Mouse (Mus musculus) frontal cortex, postnatal 14 days (tissue): ENCODE results near the gene Cdc25b.

ENCODE experiments used
- DNase-seq, 2 experiments: peaks; one replicate each; pipeline ENCODE4 v3.0.0; 2022; ENCODE audit warnings: low spot score in 2 of 2

Gene Cdc25b

GRCm38 (mm10) chr2:131186771-131187601 is at the start of gene Cdc25b, which contains the start of gene Spef1:
Gene Cdc25b (plus strand): TSS chr2:131186949.
Gene Spef1 (minus strand): TSS chr2:131187282.
- DNase-seq = peak; percentile 54 to 68

GRCm38 (mm10) chr2:131138296-131138695 is 48.5 kb upstream of the Cdc25b start:
- no peak for DNase-seq

- no peak for DNase-seq
Observed at GRCm38 (mm10) chr2:131138760-131139159, 48.0 kb upstream of the Cdc25b start.

- no peak for DNase-seq
Observed at GRCm38 (mm10) chr2:131139287-131139686, 47.5 kb upstream of the Cdc25b start.

GRCm38 (mm10) chr2:131139886-131140532 is 46.7 kb upstream of the Cdc25b start:
- DNase-seq = no peak

GRCm38 (mm10) chr2:131140533-131140905 is 46.2 kb upstream of the Cdc25b start:
- DNase-seq = no peak

- no peak for DNase-seq
Observed at GRCm38 (mm10) chr2:131141336-131141986, 45.3 kb upstream of the Cdc25b start.

- peak in 1 of 2 experiments; percentile 45 for DNase-seq
Observed at GRCm38 (mm10) chr2:131142592-131142991, 44.2 kb upstream of the Cdc25b start.

GRCm38 (mm10) chr2:131143007-131143780 is 43.6 kb upstream of the Cdc25b start:
- no peak for DNase-seq

- DNase-seq = no peak
Observed at GRCm38 (mm10) chr2:131145121-131145520, 41.6 kb upstream of the Cdc25b start.

- no peak for DNase-seq
Observed at GRCm38 (mm10) chr2:131145536-131145935, 41.2 kb upstream of the Cdc25b start.

- DNase-seq = no peak
Observed at GRCm38 (mm10) chr2:131146193-131147042, 40.3 kb upstream of the Cdc25b start.

- no peak for DNase-seq
Observed at GRCm38 (mm10) chr2:131147043-131147365, 39.7 kb upstream of the Cdc25b start.

GRCm38 (mm10) chr2:131148353-131149253 is 38.1 kb upstream of the Cdc25b start:
- DNase-seq = no peak

GRCm38 (mm10) chr2:131149254-131149578 is 37.5 kb upstream of the Cdc25b start:
- no peak for DNase-seq

GRCm38 (mm10) chr2:131152166-131152730 is 34.5 kb upstream of the Cdc25b start:
- no peak for DNase-seq

- no peak for DNase-seq
Observed at GRCm38 (mm10) chr2:131154036-131154435, 32.7 kb upstream of the Cdc25b start.

GRCm38 (mm10) chr2:131156987-131157386 is 29.8 kb upstream of the Cdc25b start:
- DNase-seq = no peak

- DNase-seq = peak in 1 of 2 experiments; percentile 43
Observed at GRCm38 (mm10) chr2:131159491-131159910, 27.2 kb upstream of the Cdc25b start.
